Mouse (Mus musculus) lung, embryonic 15.5 days (tissue): ENCODE data around the gene Ndufa13. TPM values are rescaled to one million over a fixed set of nuclear protein-coding genes. Genes with fewer than 3 reads are reported as not detected.

Source experiments
- ATAC-seq: fragments of 200-750 bp; cut with Nextera tagmentation; 2 replicates; pipeline ENCODE4 v1.8.0; 2017; ENCODE audit warnings: moderate number of reproducible peaks, borderline replicate concordance; ENCODE audit not compliant: low FRiP score, low TSS enrichment; ENCODE audit errors: extremely low read depth
- H3K27ac ChIP-seq: fragments of 300-500 bp; sonication (generic); 2 replicates; pipeline ENCODE4 v1.5.1; 2015; ENCODE audit warnings: moderate library complexity, mild to moderate bottlenecking, inconsistent platforms
- H3K27me3 ChIP-seq: fragments of 300-500 bp; sonication (generic); 2 replicates; pipeline ENCODE4 v1.6.1; 2015; ENCODE audit warnings: inconsistent platforms
- H3K36me3 ChIP-seq: fragments of 300-500 bp; sonication (generic); 2 replicates; pipeline ENCODE4 v1.6.1; 2015; ENCODE audit warnings: inconsistent platforms
- H3K4me1 ChIP-seq: fragments of 300-500 bp; sonication (generic); 2 replicates; pipeline ENCODE4 v1.6.1; 2015; ENCODE audit warnings: inconsistent platforms
- H3K4me2 ChIP-seq: fragments of 300-500 bp; sonication (generic); 2 replicates; pipeline ENCODE4 v1.6.1; 2015; ENCODE audit warnings: inconsistent platforms, mild to moderate bottlenecking, moderate library complexity
- H3K4me3 ChIP-seq: fragments of 300-500 bp; sonication (generic); 2 replicates; pipeline ENCODE4 v1.5.1; 2015; ENCODE audit warnings: mild to moderate bottlenecking, inconsistent platforms
- H3K9ac ChIP-seq: fragments of 300-500 bp; sonication (generic); 2 replicates; pipeline ENCODE4 v1.6.1; 2015; ENCODE audit warnings: inconsistent platforms
- H3K9me3 ChIP-seq: fragments of 300-500 bp; sonication (generic); 2 replicates; pipeline ENCODE4 v1.6.1; 2016; ENCODE audit warnings: inconsistent platforms
- WGBS: fragments of 180-500 bp; shearing (Covaris S2); methylation state at CpG from one replicate; pipeline ENCODE4 v1.1.7; 2015; 5-methylcytosine and 5-hydroxymethylcytosine counted together
- polyA plus RNA-seq: library from polyadenylated mRNA; unstranded; fragments of >200 nt; fragmentation: Nextera tagmentation; extraction: Ambion mirVana; gene quantifications from 2 replicates; pipeline ENCODE4 v1.2.1, GENCODE M21; 2015

Gene Ndufa13
- polyA plus RNA-seq, 1 experiment from 2014 or later, result 162 TPM

GRCm38 (mm10) chr8:69904096-69904495 is 1.7 kb upstream of the Ndufa13 start:
- Histone ChIP-seq H3K27me3 (no peaks in the 10 kb centered on the region), H3K9me3 (no peaks in the 10 kb centered on the region), H3K9ac (no peak overlapping the region), H3K36me3 (peaks cover 13% of the 10 kb centered on the region), H3K27ac (no peak overlapping the region), H3K4me1 (peaks cover 28% of the 10 kb centered on the region), H3K4me3 (no peak overlapping the region), H3K4me2 (peak overlapping the region; percentile 95; the same call in 1 of the 2 replicates)
- WGBS, result 75% methylated on average over 8 of the region's 8 CpGs
- no peak for ATAC-seq

- Histone ChIP-seq H3K4me3 (peak overlapping the region; percentile 72), H3K27me3 (no peaks in the 10 kb centered on the region), H3K27ac (peak overlapping the region; percentile 90), H3K4me2 (peak overlapping the region; percentile 95), H3K9ac (peak overlapping the region; percentile 69), H3K36me3 (peaks cover 5% of the 10 kb centered on the region; the same call in 1 of the 2 replicates), H3K9me3 (no peaks in the 10 kb centered on the region), H3K4me1 (peaks cover 30% of the 10 kb centered on the region)
- WGBS, result under 1% methylated on average over 45 of the region's 45 CpGs
- peak; percentile 86 for ATAC-seq
These were observed 745 bp upstream of the Ndufa13 start for GRCm38 (mm10) chr8:69903063-69903542.

GRCm38 (mm10) chr8:69901484-69902162 is 735 bp downstream of the Ndufa13 start:
- Histone ChIP-seq H3K27ac (peak overlapping the region; percentile 90), H3K4me2 (peak overlapping the region; percentile 95), H3K27me3 (no peaks in the 10 kb centered on the region), H3K36me3 (no peaks in the 10 kb centered on the region), H3K9ac (peak overlapping the region; percentile 71), H3K4me3 (peak overlapping the region; percentile 72), H3K4me1 (peaks cover 31% of the 10 kb centered on the region), H3K9me3 (no peaks in the 10 kb centered on the region)
- peak; percentile 82 for ATAC-seq
- 2% methylated on average over 41 of the region's 41 CpGs for WGBS

- peak overlapping the region; percentile 71 for H3K9ac ChIP-seq
- WGBS, result 16% methylated on average over 12 of the region's 12 CpGs
- H3K4me3 ChIP-seq, result peak overlapping the region; percentile 72
- H3K27ac ChIP-seq, result peak overlapping the region; percentile 90
- no peak for ATAC-seq
- peak overlapping the region; percentile 95 for H3K4me2 ChIP-seq
- no peaks in the 10 kb centered on the region for H3K36me3 ChIP-seq
- no peaks in the 10 kb centered on the region for H3K27me3 ChIP-seq
- H3K4me1 ChIP-seq, result peaks cover 31% of the 10 kb centered on the region
- no peaks in the 10 kb centered on the region for H3K9me3 ChIP-seq
These were observed 1.4 kb downstream of the Ndufa13 start for GRCm38 (mm10) chr8:69900895-69901451.

GRCm38 (mm10) chr8:69899876-69900275 is 2.5 kb downstream of the Ndufa13 start:
- peak overlapping the region; percentile 95; the same call in 1 of the 2 replicates for H3K4me2 ChIP-seq
- H3K4me1 ChIP-seq, result peaks cover 35% of the 10 kb centered on the region
- H3K9ac ChIP-seq, result no peak overlapping the region
- WGBS, result 93% methylated on average over 2 of the region's 2 CpGs
- H3K4me3 ChIP-seq, result no peak overlapping the region
- no peaks in the 10 kb centered on the region for H3K27me3 ChIP-seq
- no peak overlapping the region for H3K27ac ChIP-seq
- no peaks in the 10 kb centered on the region for H3K36me3 ChIP-seq
- H3K9me3 ChIP-seq, result no peaks in the 10 kb centered on the region
- ATAC-seq, result no peak

- no peak overlapping the region for H3K9ac ChIP-seq
- no peaks in the 10 kb centered on the region for H3K27me3 ChIP-seq
- no peaks in the 10 kb centered on the region for H3K9me3 ChIP-seq
- H3K4me3 ChIP-seq, result no peak overlapping the region
- H3K36me3 ChIP-seq, result 0 out of 2 replicates have a peak, but pooled peaks cover 4% of the 10 kb centered on the region
- peaks cover 36% of the 10 kb centered on the region for H3K4me1 ChIP-seq
- H3K4me2 ChIP-seq, result no peak overlapping the region
- ATAC-seq, result no peak
- 85% methylated on average over 6 of the region's 6 CpGs for WGBS
- H3K27ac ChIP-seq, result no peak overlapping the region
These were observed 4.5 kb downstream of the Ndufa13 start for GRCm38 (mm10) chr8:69897857-69898256.

GRCm38 (mm10) chr8:69895772-69896451 is 6.4 kb downstream of the Ndufa13 start:
- H3K4me1 ChIP-seq, result peaks cover 24% of the 10 kb centered on the region
- H3K27me3 ChIP-seq, result peaks cover 3% of the 10 kb centered on the region
- WGBS, result 75% methylated on average over 4 of the region's 4 CpGs
- no peak overlapping the region for H3K27ac ChIP-seq
- H3K9ac ChIP-seq, result no peak overlapping the region
- H3K4me3 ChIP-seq, result no peak overlapping the region
- ATAC-seq, result no peak
- no peak overlapping the region for H3K4me2 ChIP-seq
- 0 out of 2 replicates have a peak, but pooled peaks cover 5% of the 10 kb centered on the region for H3K36me3 ChIP-seq
- H3K9me3 ChIP-seq, result no peaks in the 10 kb centered on the region

GRCm38 (mm10) chr8:69894836-69895332 is 7.5 kb downstream of the Ndufa13 start:
- Histone ChIP-seq H3K27ac (no peak overlapping the region), H3K36me3 (0 out of 2 replicates have a peak, but pooled peaks cover 5% of the 10 kb centered on the region), H3K4me1 (peaks cover 14% of the 10 kb centered on the region), H3K4me3 (no peak overlapping the region), H3K27me3 (peaks cover 13% of the 10 kb centered on the region), H3K9ac (no peak overlapping the region), H3K4me2 (no peak overlapping the region), H3K9me3 (no peaks in the 10 kb centered on the region)
- 68% methylated on average over 6 of the region's 6 CpGs for WGBS
- no peak for ATAC-seq

- no peak overlapping the region for H3K9ac ChIP-seq
- H3K9me3 ChIP-seq, result no peaks in the 10 kb centered on the region
- peaks cover 22% of the 10 kb centered on the region for H3K4me1 ChIP-seq
- H3K36me3 ChIP-seq, result 0 out of 2 replicates have a peak, but pooled peaks cover 5% of the 10 kb centered on the region
- H3K27me3 ChIP-seq, result peaks cover 23% of the 10 kb centered on the region
- no peak overlapping the region for H3K27ac ChIP-seq
- 35% methylated on average over 17 of the region's 17 CpGs for WGBS
- H3K4me2 ChIP-seq, result no peak overlapping the region
- ATAC-seq, result 0 out of 2 replicates have a peak, but pooled peaks have one; percentile 32
- H3K4me3 ChIP-seq, result no peak overlapping the region
These were observed 8.5 kb downstream of the Ndufa13 start for GRCm38 (mm10) chr8:69893863-69894262.

GRCm38 (mm10) chr8:69890813-69891241 is 11.5 kb downstream of the Ndufa13 start:
- Histone ChIP-seq H3K4me3 (no peak overlapping the region), H3K36me3 (0 out of 2 replicates have a peak, but pooled peaks cover 5% of the 10 kb centered on the region), H3K9ac (no peak overlapping the region), H3K4me1 (peaks cover 37% of the 10 kb centered on the region), H3K27me3 (peaks cover 54% of the 10 kb centered on the region), H3K9me3 (no peaks in the 10 kb centered on the region), H3K4me2 (no peak overlapping the region), H3K27ac (no peak overlapping the region)
- WGBS, result 39% methylated on average over 19 of the region's 19 CpGs
- no peak for ATAC-seq

- Histone ChIP-seq H3K4me1 (peaks cover 30% of the 10 kb centered on the region), H3K9me3 (no peaks in the 10 kb centered on the region), H3K27ac (no peak overlapping the region), H3K4me3 (peak overlapping the region; percentile 26), H3K9ac (no peak overlapping the region), H3K27me3 (peaks cover 73% of the 10 kb centered on the region), H3K4me2 (peak overlapping the region; percentile 52), H3K36me3 (0 out of 2 replicates have a peak, but pooled peaks cover 5% of the 10 kb centered on the region)
- WGBS, result 3% methylated on average over 32 of the region's 32 CpGs
- no peak for ATAC-seq
These were observed 13.5 kb downstream of the Ndufa13 start for GRCm38 (mm10) chr8:69888902-69889301.
